Mouse (Mus musculus): ENCODE measurements at regions not wholly inside any gene's neighbourhood (a gene's known extent, or its start where the extent isn't known, plus 50 kb on each side); places are given as distances from the start of the nearest gene placed in this dataset.

- H3K79me2 ChIP-seq (replicated peaks; ENCODE audit: control insufficient read depth, extremely low read depth, insufficient read depth, poor library complexity, severe bottlenecking), result no peaks in the 10 kb centered on the region
- no peak overlapping the region for H3K27ac ChIP-seq (ENCODE audit: insufficient read depth, low read depth)
- no peak overlapping the region for H3K4me3 ChIP-seq (replicated peaks in 1 of 3; ENCODE audit: low read depth in 2 of 3, low read length in 2 of 3, poor library complexity in 1 of 3)
- H3K36me3 ChIP-seq (replicated peaks in 1 of 2; ENCODE audit: control insufficient read depth in 1 of 2, insufficient read depth in 1 of 2, low read length in 1 of 2), result no peaks in the 10 kb centered on the region
- no peak overlapping the region for H3K4me2 ChIP-seq (ENCODE audit: insufficient read depth, low read depth, poor library complexity, severe bottlenecking)
- in situ Hi-C loops (cut with MboI; ENCODE audit: low pct_ligation_motif_present, low pct_unique_long_range_greater_than_20kb, low sequenced_read_pairs) (no loop called here), dilution Hi-C loops (cut with MboI; ENCODE audit: extremely low pct_ligation_motif_present, extremely low pct_unique_long_range_greater_than_20kb, low sequenced_read_pairs) (no loop called here)
- no peak for DNase-seq (ENCODE audit: extremely low read depth)
- H3K4me1 ChIP-seq (ENCODE audit: control insufficient read depth in 1 of 2, insufficient read depth in 2 of 2), result no peaks in the 10 kb centered on the region
- no peak overlapping the region for H3K9ac ChIP-seq (ENCODE audit: insufficient read depth, low read depth)
- TF ChIP-seq ZNF384 (IDR thresholded peaks at IDR 0.05; ENCODE audit: low read depth, low read length) (no peak), CHD2 (IDR thresholded peaks at IDR 0.05; ENCODE audit: low read length) (no peak)
- peaks cover 83% of the 10 kb centered on the region for H3K27me3 ChIP-seq (replicated peaks)
- no peaks in the 10 kb centered on the region for H3K9me3 ChIP-seq (replicated peaks; ENCODE audit: low read length)
These were observed 64.2 kb upstream of the A230072I06Rik start for GRCm38 (mm10) chr8:12214205-12215019.

- Histone ChIP-seq H3K79me2 (replicated peaks; ENCODE audit: control insufficient read depth, extremely low read depth, insufficient read depth, poor library complexity, severe bottlenecking) (no peaks in the 10 kb centered on the region), H3K4me2 (ENCODE audit: insufficient read depth, low read depth, poor library complexity, severe bottlenecking) (no peak overlapping the region), H3K36me3 (replicated peaks in 1 of 2; ENCODE audit: control insufficient read depth in 1 of 2, insufficient read depth in 1 of 2, low read length in 1 of 2) (no peaks in the 10 kb centered on the region), H3K9me3 (replicated peaks; ENCODE audit: low read length) (no peaks in the 10 kb centered on the region), H3K27me3 (replicated peaks) (peaks cover 73% of the 10 kb centered on the region), H3K4me1 (ENCODE audit: control insufficient read depth in 1 of 2, insufficient read depth in 2 of 2) (no peaks in the 10 kb centered on the region), H3K4me3 (replicated peaks in 1 of 3; ENCODE audit: low read depth in 2 of 3, low read length in 2 of 3, poor library complexity in 1 of 3) (no peak overlapping the region), H3K27ac (ENCODE audit: insufficient read depth, low read depth) (no peak overlapping the region), H3K9ac (ENCODE audit: insufficient read depth, low read depth) (no peak overlapping the region)
- dilution Hi-C loops (cut with MboI; ENCODE audit: extremely low pct_ligation_motif_present, extremely low pct_unique_long_range_greater_than_20kb, low sequenced_read_pairs) (no loop called here), in situ Hi-C loops (cut with MboI; ENCODE audit: low pct_ligation_motif_present, low pct_unique_long_range_greater_than_20kb, low sequenced_read_pairs) (no loop called here)
- TF ChIP-seq MAZ (IDR thresholded peaks at IDR 0.05; ENCODE audit: low read depth, low read length) (no peak), SMC3 (IDR thresholded peaks at IDR 0.05; ENCODE audit: low read depth, low read length) (no peak), PAX5 (IDR thresholded peaks at IDR 0.05; ENCODE audit: low read length) (no peak), CHD1 (IDR thresholded peaks at IDR 0.05; ENCODE audit: low read depth, low read length) (no peak), KAT2A (IDR thresholded peaks at IDR 0.05; ENCODE audit: insufficient replicate concordance, low read length) (no peak), USF1 (IDR thresholded peaks at IDR 0.05; ENCODE audit: low read depth, low read length) (no peak), IRF4 (IDR thresholded peaks at IDR 0.05; ENCODE audit: low read depth, low read length) (no peak), MAX (IDR thresholded peaks at IDR 0.05; ENCODE audit: low read length) (no peak), USF2 (conservative IDR thresholded peaks at IDR 0.05; ENCODE audit: low read depth, low read length) (no peak), UBTF (IDR thresholded peaks at IDR 0.05; ENCODE audit: low read depth, low read length) (no peak), BHLHE40 (IDR thresholded peaks at IDR 0.05; ENCODE audit: low read depth, low read length) (no peak), NRF1 (IDR thresholded peaks at IDR 0.05; ENCODE audit: low read depth, low read length) (no peak), ZMIZ1 (IDR thresholded peaks at IDR 0.05; ENCODE audit: low read depth, low read length) (no peak)
- no peak for DNase-seq (ENCODE audit: extremely low read depth)
These were observed 57.1 kb upstream of the A230072I06Rik start for GRCm38 (mm10) chr8:12221506-12221905.
